8 mouse cellular contexts compared by ENCODE assay signal in genomic region chr2:77709206-77709794, GRCm38 (mm10).
DNase-seq lines count a peak whose midpoint lies in the region; ATAC-seq and TF ChIP-seq lines count a peak whose summit lies in the region.

No protein-coding gene starts in this region.

- peak; percentile 25 for DNase-seq in thymus, postnatal 0 days (ENCODE audit: low spot score)
- DNase-seq in thymus, adult 18-20 months: no peak
- DNase-seq in cerebellum, adult 9-11 months: peak; percentile 45
- peak; percentile 27 for DNase-seq in heart, adult 8-10 months (ENCODE audit: low spot score)
- DNase-seq in lung, postnatal 14 days: peak; percentile 33
- no peak for DNase-seq in stomach, postnatal 0 days (ENCODE audit: low spot score)

- H3K27me3 ChIP-seq in kidney, embryonic 16.5 days (ENCODE audit: insufficient read depth, low read length): no peaks in the 10 kb centered on the region
- H3K27me3 ChIP-seq in stomach, postnatal 0 days (ENCODE audit: control insufficient read depth, insufficient read depth, low read length): no peaks in the 10 kb centered on the region

- no peak overlapping the region for H3K27ac ChIP-seq in kidney, embryonic 16.5 days (ENCODE audit: low read length)
- no peak overlapping the region for H3K27ac ChIP-seq in stomach, postnatal 0 days (replicated peaks)

- no peaks in the 10 kb centered on the region for H3K36me3 ChIP-seq in kidney, embryonic 16.5 days (ENCODE audit: insufficient read depth, low read length)
- no peaks in the 10 kb centered on the region for H3K36me3 ChIP-seq in stomach, postnatal 0 days (ENCODE audit: control insufficient read depth, insufficient read depth, low read length)

- H3K4me1 ChIP-seq in kidney, embryonic 16.5 days (ENCODE audit: insufficient read depth, low read length): no peaks in the 10 kb centered on the region
- no peaks in the 10 kb centered on the region for H3K4me1 ChIP-seq in stomach, postnatal 0 days (replicated peaks; ENCODE audit: control insufficient read depth, insufficient read depth)

- 0 out of 2 replicates have a peak, but pooled peaks have one; percentile 67 for ATAC-seq in kidney, embryonic 16.5 days (ENCODE audit: low FRiP score, low TSS enrichment)
- ATAC-seq in stomach, postnatal 0 days (ENCODE audit: low FRiP score, low TSS enrichment): no peak
- no peak for ATAC-seq in CD4-positive, CD25-positive, alpha-beta regulatory T cell, adult 4 months

- TF ChIP-seq CTCF in stomach, postnatal 0 days (IDR thresholded peaks at IDR 0.05; ENCODE audit: low read depth): peak; percentile 98

- no peak overlapping the region for H3K4me3 ChIP-seq in kidney, embryonic 16.5 days (ENCODE audit: low read length)
- H3K4me3 ChIP-seq in stomach, postnatal 0 days (ENCODE audit: low read depth, low read length): no peak overlapping the region

- 27% methylated on average over 7 of the region's 7 CpGs for WGBS in kidney, embryonic 16.5 days
- WGBS in stomach, postnatal 0 days: 26% methylated on average over 7 of the region's 7 CpGs

- peak overlapping the region; percentile 39 for H3K4me2 ChIP-seq in kidney, embryonic 16.5 days (replicated peaks; ENCODE audit: low read depth, low read length)
- H3K4me2 ChIP-seq in stomach, postnatal 0 days (replicated peaks; ENCODE audit: low read depth): no peak overlapping the region

- TF ChIP-seq EP300 in stomach, postnatal 0 days (optimal IDR thresholded peaks at IDR 0.05): no peak

- H3K9me3 ChIP-seq in kidney, embryonic 16.5 days (ENCODE audit: low read length): no peaks in the 10 kb centered on the region
- H3K9me3 ChIP-seq in stomach, postnatal 0 days (ENCODE audit: control insufficient read depth, low read length): no peaks in the 10 kb centered on the region

- no peak overlapping the region for H3K9ac ChIP-seq in kidney, embryonic 16.5 days (replicated peaks; ENCODE audit: low read length)
- no peak overlapping the region for H3K9ac ChIP-seq in stomach, postnatal 0 days (ENCODE audit: low read length)

Comparison
In these comparisons a context has a peak if more than half of its experiments do, and no peak if none do; other contexts are left out.
1. DNase-seq: peak in thymus, postnatal 0 days (single experiment), cerebellum, adult 9-11 months (single experiment), heart, adult 8-10 months (single experiment) and lung, postnatal 14 days (single experiment); none in thymus, adult 18-20 months (0 of 2) and stomach, postnatal 0 days (single experiment).